In genomic region chr11:115722638-115723037, GRCm38 (mm10) we compare ENCODE assay signal across 8 mouse cellular contexts. TPM values are rescaled to one million over a fixed set of nuclear protein-coding genes. Genes with fewer than 3 reads are reported as not detected.
A peak's percentile ranks its signal among the peaks of the same experiment; 100 is the strongest.
DNase-seq lines count a peak whose midpoint lies in the region; ATAC-seq and TF ChIP-seq lines count a peak whose summit lies in the region.

No protein-coding gene starts in this region.

- peaks cover 21% of the 10 kb centered on the region for H3K4me1 ChIP-seq in G1E (ENCODE audit: insufficient read depth, low read depth, low read length)
- H3K4me1 ChIP-seq in forebrain, postnatal 0 days (ENCODE audit: insufficient read depth), result no peaks in the 10 kb centered on the region

- no peaks in the 10 kb centered on the region for H3K9me3 ChIP-seq in G1E (replicated peaks)
- no peaks in the 10 kb centered on the region for H3K9me3 ChIP-seq in forebrain, postnatal 0 days (ENCODE audit: low read length)

- H3K27ac ChIP-seq in forebrain, postnatal 0 days (ENCODE audit: low read depth, low read length), result no peak overlapping the region

- no peaks in the 10 kb centered on the region; the same call in 1 of the 2 replicates for H3K27me3 ChIP-seq in G1E (ENCODE audit: insufficient read depth, low read length)
- H3K27me3 ChIP-seq in forebrain, postnatal 0 days (ENCODE audit: insufficient read depth, low read length), result no peaks in the 10 kb centered on the region

- WGBS in forebrain, postnatal 0 days, result 16% methylated on average over 14 of the region's 14 CpGs

- no peak overlapping the region for H3K9ac ChIP-seq in forebrain, postnatal 0 days

- peak; percentile 41 for DNase-seq in G1E (ENCODE audit: low spot score)
- peak; percentile 80 for DNase-seq in cerebellum, adult 11-12 months
- peak; percentile 85 for DNase-seq in forebrain, postnatal 0 days
- peak; percentile 92 for DNase-seq in heart, postnatal 4 days
- DNase-seq in layer of hippocampus, adult 9-10 months (ENCODE audit: low spot score), result peak; percentile 77
- peak; percentile 92 for DNase-seq in lung, postnatal 10 days
- DNase-seq in retina, postnatal 7 days (ENCODE audit: low read depth, low spot score), result peak; percentile 63
- DNase-seq in urinary bladder, adult 2 months (ENCODE audit: low spot score), result peak; percentile 66

- H3K4me2 ChIP-seq in forebrain, postnatal 0 days (ENCODE audit: low read depth), result 0 out of 2 replicates have a peak overlapping the region, but pooled peaks have one; percentile 13

- no peaks in the 10 kb centered on the region for H3K36me3 ChIP-seq in G1E (replicated peaks)
- no peaks in the 10 kb centered on the region for H3K36me3 ChIP-seq in forebrain, postnatal 0 days (ENCODE audit: insufficient read depth)

- no peak overlapping the region; the same call in 1 of the 2 replicates for H3K4me3 ChIP-seq in G1E (ENCODE audit: low read depth, low read length)
- no peak overlapping the region for H3K4me3 ChIP-seq in forebrain, postnatal 0 days (ENCODE audit: low read depth, low read length)

- ATAC-seq in G1E (ENCODE audit: extremely low read depth, insufficient number of reproducible peaks, low FRiP score, poor library complexity, severe bottlenecking), result no peak
- ATAC-seq in forebrain, postnatal 0 days, result peak; percentile 47; the same call in 1 of the 2 replicates

- TF ChIP-seq CTCF in G1E (IDR thresholded peaks at IDR 0.05; ENCODE audit: low read depth, low read length), result peak; percentile 99
- peak; percentile 99 for TF ChIP-seq CTCF in forebrain, postnatal 0 days (IDR thresholded peaks at IDR 0.05; ENCODE audit: low read depth)

RNA-seq across cellular contexts. Expression of gene Grb2, which starts 14.2 kb away (rescaled TPM):
- total RNA-seq in G1E (2014; fragmentation: Nextera tagmentation), result 224 and 234 TPM in 2 replicates
- 58.3 and 119 TPM in 2 replicates for total RNA-seq in G1E (2017)
- polyA plus RNA-seq in G1E (2012), result 209 and 240 TPM in 2 replicates
- total RNA-seq in forebrain, postnatal 0 days (2014; rRNA removed), result 88.2 and 91.9 TPM in 2 replicates
- 153 and 162 TPM in 2 replicates for polyA plus RNA-seq in forebrain, postnatal 0 days (2015; fragmentation: Nextera tagmentation; extraction: Ambion mirVana)
- 100 to 1,000 TPM; 119 to 134 TPM for total RNA-seq in heart, postnatal 4 days (2021)
- polyA plus RNA-seq in urinary bladder, adult 2 months (2012; rRNA removed), result 57.2 and 62.8 TPM in 2 replicates

RNA-seq across cellular contexts. Expression of gene Tmem94, which starts 42.6 kb away (rescaled TPM):
- total RNA-seq in G1E (2014; fragmentation: Nextera tagmentation) (35.9 and 67.9 TPM in 2 replicates), G1E (2017) (8.2 and 18.1 TPM in 2 replicates)
- polyA plus RNA-seq in G1E (2012), result 53.1 and 54.9 TPM in 2 replicates
- total RNA-seq in forebrain, postnatal 0 days (2014; rRNA removed), result 16.7 and 19.3 TPM in 2 replicates
- 12.1 and 14.9 TPM in 2 replicates for polyA plus RNA-seq in forebrain, postnatal 0 days (2015; fragmentation: Nextera tagmentation; extraction: Ambion mirVana)
- total RNA-seq in heart, postnatal 4 days (2021), result 100 to 1,000 TPM; 103 to 108 TPM
- 20.8 and 25.9 TPM in 2 replicates for polyA plus RNA-seq in urinary bladder, adult 2 months (2012; rRNA removed)

Comparison
In these comparisons a context has a peak if more than half of its experiments do, and no peak if none do; other contexts are left out.
1. DNase-seq: peak in every context shown above with its lines; median percentile 92 in heart, postnatal 4 days; 92 in lung, postnatal 10 days; 85 in forebrain, postnatal 0 days; 80 in cerebellum, adult 11-12 months; 77 in layer of hippocampus, adult 9-10 months; 66 in urinary bladder, adult 2 months; 63 in retina, postnatal 7 days; 41 in G1E.